Mouse (Mus musculus): ENCODE results near the gene Zkscan16. TPM values are rescaled to one million over a fixed set of nuclear protein-coding genes. Genes with fewer than 3 reads are reported as not detected.
A peak's percentile ranks its signal among the peaks of the same experiment; 100 is the strongest.

Zkscan16 gene
- polyA plus RNA-seq, 1 experiment from 2014 or later: 0.16 TPM

DNA sequence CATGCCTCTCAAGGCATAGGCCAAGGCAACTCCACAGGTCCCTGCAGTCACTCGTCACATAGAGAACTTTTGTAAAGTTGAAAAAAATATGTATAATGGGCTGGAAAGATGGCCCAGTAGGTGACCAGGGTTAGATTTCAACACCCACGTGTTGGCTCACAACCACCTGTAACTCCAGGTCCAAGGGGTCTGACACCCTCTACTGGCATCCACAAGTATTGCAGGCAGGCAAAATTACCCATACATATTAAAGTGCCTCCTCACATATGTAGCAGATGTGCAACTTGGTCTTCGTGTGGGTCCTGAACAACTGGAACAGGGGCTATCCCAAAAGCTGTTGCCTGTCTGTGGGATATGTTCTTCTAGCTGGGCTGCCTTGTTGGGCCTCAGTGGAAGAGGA, 15.8 kb upstream of the Zkscan16 start:
- no peaks in the 10 kb centered on the region for H3K9me3 ChIP-seq (ENCODE audit: control insufficient read depth, low read length)
- no peak overlapping the region for H3K4me3 ChIP-seq (ENCODE audit: control insufficient read depth in 1 of 2, insufficient read depth in 1 of 2, low read depth in 1 of 2, low read length in 2 of 2)
- no peak overlapping the region for H3K9ac ChIP-seq (ENCODE audit: low read length)
- H3K27ac ChIP-seq (replicated peaks in 1 of 2; ENCODE audit: control insufficient read depth in 1 of 2, insufficient read depth in 1 of 2, low read depth in 2 of 2, low read length in 2 of 2): no peak overlapping the region
- no peaks in the 10 kb centered on the region for H3K27me3 ChIP-seq (ENCODE audit: control insufficient read depth, insufficient read depth, low read length)
- WGBS: 58% methylated on average over 3 of the region's 3 CpGs
- no peak overlapping the region for H3K4me2 ChIP-seq (ENCODE audit: low read length)
- no peaks in the 10 kb centered on the region for H3K36me3 ChIP-seq (ENCODE audit: control insufficient read depth, insufficient read depth, low read length)
- no peak for ATAC-seq (ENCODE audit: insufficient number of reproducible peaks, insufficient read depth, low FRiP score, low read depth)
- no peaks in the 10 kb centered on the region for H3K4me1 ChIP-seq (ENCODE audit: control insufficient read depth in 2 of 2, insufficient read depth in 2 of 2, low read length in 2 of 2)

DNA sequence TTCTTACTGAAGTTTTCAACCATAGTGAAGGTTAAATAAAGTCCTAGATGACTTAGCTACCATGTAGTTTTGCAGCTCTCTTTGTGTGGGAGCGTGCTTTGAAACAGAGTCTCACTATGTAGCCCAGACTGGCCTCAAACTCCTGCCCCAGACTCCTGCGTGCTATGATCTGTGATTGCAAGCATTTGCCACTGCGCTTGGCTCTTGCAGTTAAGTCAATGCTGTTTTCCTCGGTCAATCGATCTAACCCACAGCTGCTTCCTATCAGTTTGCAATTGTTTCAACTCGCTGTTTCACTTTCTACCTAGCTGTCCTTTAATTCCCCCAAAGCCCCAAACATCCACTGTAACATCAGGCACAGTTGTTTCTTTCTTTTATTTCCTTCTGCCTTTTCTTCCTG, 10.9 kb upstream of the Zkscan16 start:
- Histone ChIP-seq H3K9me3 (ENCODE audit: control insufficient read depth, low read length) (no peaks in the 10 kb centered on the region), H3K4me3 (ENCODE audit: control insufficient read depth in 1 of 2, insufficient read depth in 1 of 2, low read depth in 1 of 2, low read length in 2 of 2) (no peak overlapping the region), H3K36me3 (ENCODE audit: control insufficient read depth, insufficient read depth, low read length) (no peaks in the 10 kb centered on the region), H3K9ac (ENCODE audit: low read length) (no peak overlapping the region), H3K27me3 (ENCODE audit: control insufficient read depth, insufficient read depth, low read length) (no peaks in the 10 kb centered on the region), H3K27ac (replicated peaks in 1 of 2; ENCODE audit: control insufficient read depth in 1 of 2, insufficient read depth in 1 of 2, low read depth in 2 of 2, low read length in 2 of 2) (no peak overlapping the region), H3K4me2 (ENCODE audit: low read length) (no peak overlapping the region), H3K4me1 (ENCODE audit: control insufficient read depth in 2 of 2, insufficient read depth in 2 of 2, low read length in 2 of 2) (peaks cover 5 to 6% of the 10 kb centered on the region in 2 experiments; a peak in 3 of 4 replicates)
- WGBS: 85% methylated on average over 6 of the region's 6 CpGs
- ATAC-seq (ENCODE audit: insufficient number of reproducible peaks, insufficient read depth, low FRiP score, low read depth): no peak

DNA sequence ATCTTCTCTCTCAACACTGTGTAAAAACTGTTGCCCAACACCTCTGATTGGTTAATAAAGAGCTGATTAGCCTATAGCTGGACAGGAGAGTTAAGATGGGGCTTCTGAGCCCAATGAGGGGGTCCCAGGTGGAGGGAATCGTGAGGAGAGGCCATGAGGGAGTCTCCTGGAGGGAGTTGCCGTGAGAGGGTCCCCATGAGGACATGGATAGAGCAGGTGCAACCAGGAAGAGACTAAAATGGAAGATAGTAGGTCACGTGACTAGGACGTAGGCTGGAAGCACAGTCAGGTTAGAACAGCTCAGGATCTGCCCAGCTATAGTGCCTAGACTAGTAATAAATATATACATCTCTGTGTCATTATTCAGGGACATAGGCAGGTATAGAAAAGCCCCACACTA, 9.1 kb upstream of the Zkscan16 start:
- Histone ChIP-seq H3K36me3 (ENCODE audit: control insufficient read depth, insufficient read depth, low read length) (no peaks in the 10 kb centered on the region), H3K27me3 (ENCODE audit: control insufficient read depth, insufficient read depth, low read length) (no peaks in the 10 kb centered on the region), H3K4me1 (ENCODE audit: control insufficient read depth in 2 of 2, insufficient read depth in 2 of 2, low read length in 2 of 2) (peaks cover 5 to 6% of the 10 kb centered on the region in 2 experiments; a peak in 3 of 4 replicates), H3K4me2 (ENCODE audit: low read length) (no peak overlapping the region), H3K4me3 (ENCODE audit: control insufficient read depth in 1 of 2, insufficient read depth in 1 of 2, low read depth in 1 of 2, low read length in 2 of 2) (no peak overlapping the region), H3K9me3 (ENCODE audit: control insufficient read depth, low read length) (no peaks in the 10 kb centered on the region), H3K9ac (ENCODE audit: low read length) (no peak overlapping the region), H3K27ac (replicated peaks in 1 of 2; ENCODE audit: control insufficient read depth in 1 of 2, insufficient read depth in 1 of 2, low read depth in 2 of 2, low read length in 2 of 2) (no peak overlapping the region)
- ATAC-seq (ENCODE audit: insufficient number of reproducible peaks, insufficient read depth, low FRiP score, low read depth): no peak
- 79% methylated on average over 4 of the region's 4 CpGs for WGBS

DNA sequence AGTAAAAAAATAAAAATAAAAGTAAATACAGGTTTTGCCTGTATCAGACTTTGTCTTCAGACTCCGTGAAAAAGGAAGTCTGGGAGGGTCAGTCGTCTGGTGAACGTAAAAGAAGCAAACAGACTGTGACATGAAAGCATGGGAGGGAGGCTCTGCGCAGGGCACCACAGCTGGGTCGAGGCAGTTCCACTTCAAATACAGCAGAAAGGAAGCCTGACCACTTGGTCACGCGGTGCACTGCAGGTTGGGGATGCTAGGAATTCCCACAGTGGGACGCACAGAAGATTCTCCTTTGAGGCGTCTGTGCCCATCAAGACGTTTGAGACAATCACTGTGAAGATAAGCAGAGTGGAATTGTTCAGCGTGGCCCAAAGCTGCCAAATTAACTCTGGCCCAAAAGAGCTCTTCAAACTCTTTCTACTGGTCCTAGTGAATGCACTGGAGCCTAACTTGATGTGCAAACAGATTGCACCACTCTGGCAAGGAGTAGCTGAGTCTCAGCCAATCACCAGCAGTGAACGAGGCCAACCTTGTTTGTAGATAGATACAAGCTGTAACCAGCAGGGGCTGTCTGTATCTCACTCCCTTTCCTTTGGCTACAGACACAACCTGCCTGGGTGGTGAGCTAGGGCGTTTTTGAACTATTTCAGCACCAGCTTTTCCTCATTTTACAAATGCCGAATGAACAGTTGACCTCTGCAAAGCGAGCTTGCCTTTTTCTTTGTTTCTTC, 8.5 kb upstream of the Zkscan16 start:
- Histone ChIP-seq H3K9ac (ENCODE audit: low read length) (no peak overlapping the region), H3K27ac (replicated peaks in 1 of 2; ENCODE audit: control insufficient read depth in 1 of 2, insufficient read depth in 1 of 2, low read depth in 2 of 2, low read length in 2 of 2) (no peak overlapping the region), H3K27me3 (ENCODE audit: control insufficient read depth, insufficient read depth, low read length) (no peaks in the 10 kb centered on the region), H3K4me3 (ENCODE audit: control insufficient read depth in 1 of 2, insufficient read depth in 1 of 2, low read depth in 1 of 2, low read length in 2 of 2) (no peak overlapping the region), H3K4me1 (ENCODE audit: control insufficient read depth in 2 of 2, insufficient read depth in 2 of 2, low read length in 2 of 2) (peaks cover 5 to 6% of the 10 kb centered on the region in 2 experiments; a peak in 3 of 4 replicates), H3K36me3 (ENCODE audit: control insufficient read depth, insufficient read depth, low read length) (no peaks in the 10 kb centered on the region), H3K4me2 (ENCODE audit: low read length) (peak overlapping the region; percentile 16; the same call in 1 of the 2 replicates), H3K9me3 (ENCODE audit: control insufficient read depth, low read length) (no peaks in the 10 kb centered on the region)
- ATAC-seq (ENCODE audit: insufficient number of reproducible peaks, insufficient read depth, low FRiP score, low read depth): no peak
- WGBS: 26% methylated on average over 15 of the region's 15 CpGs

DNA sequence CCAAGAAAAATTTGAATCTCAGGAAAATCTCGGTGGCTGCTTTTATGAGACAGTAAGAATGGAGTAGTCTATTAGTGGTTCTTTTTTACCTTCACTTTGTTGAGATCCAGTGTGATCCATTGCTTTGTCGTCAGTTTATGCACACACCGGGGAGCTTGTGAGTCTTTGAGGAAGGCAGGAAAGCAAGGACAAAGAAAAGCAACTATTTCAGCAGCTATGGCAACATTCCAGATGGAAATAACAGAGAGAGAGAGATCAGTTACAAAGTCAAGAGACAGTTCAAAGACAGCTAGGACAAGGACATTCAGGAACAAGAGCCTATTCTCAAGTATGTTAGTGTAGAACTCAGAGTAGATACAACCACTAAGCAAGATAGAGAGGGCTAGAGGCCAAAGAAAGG, 7.6 kb upstream of the Zkscan16 start:
- H3K4me2 ChIP-seq (ENCODE audit: low read length): no peak overlapping the region
- H3K27ac ChIP-seq (replicated peaks in 1 of 2; ENCODE audit: control insufficient read depth in 1 of 2, insufficient read depth in 1 of 2, low read depth in 2 of 2, low read length in 2 of 2): no peak overlapping the region
- H3K4me3 ChIP-seq (ENCODE audit: control insufficient read depth in 1 of 2, insufficient read depth in 1 of 2, low read depth in 1 of 2, low read length in 2 of 2): no peak overlapping the region
- ATAC-seq (ENCODE audit: insufficient number of reproducible peaks, insufficient read depth, low FRiP score, low read depth): no peak
- H3K27me3 ChIP-seq (ENCODE audit: control insufficient read depth, insufficient read depth, low read length): no peaks in the 10 kb centered on the region
- H3K9me3 ChIP-seq (ENCODE audit: control insufficient read depth, low read length): no peaks in the 10 kb centered on the region
- 66% methylated on average over 3 of the region's 3 CpGs for WGBS
- no peaks in the 10 kb centered on the region for H3K36me3 ChIP-seq (ENCODE audit: control insufficient read depth, insufficient read depth, low read length)
- no peak overlapping the region for H3K9ac ChIP-seq (ENCODE audit: low read length)
- peaks cover 5 to 6% of the 10 kb centered on the region in 2 experiments; a peak in 3 of 4 replicates for H3K4me1 ChIP-seq (ENCODE audit: control insufficient read depth in 2 of 2, insufficient read depth in 2 of 2, low read length in 2 of 2)

DNA sequence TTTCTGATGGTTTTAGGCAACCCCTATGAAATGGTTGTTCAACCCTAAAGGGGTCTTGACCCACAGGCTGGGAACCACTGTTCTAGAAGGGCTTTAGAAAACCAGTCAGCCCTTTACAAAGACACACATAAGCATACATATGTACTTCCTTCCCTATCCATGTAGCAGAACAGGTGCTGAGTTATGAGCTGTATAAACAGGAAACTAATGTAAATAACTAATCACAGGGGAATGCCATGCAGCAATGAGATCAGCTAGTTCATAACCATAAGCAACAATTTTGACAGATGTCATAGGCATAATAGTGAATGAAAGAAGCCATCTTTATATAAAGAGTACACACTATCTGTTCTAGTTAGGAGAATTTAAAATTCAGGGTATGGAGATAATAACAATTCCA, 1.8 kb upstream of the Zkscan16 start:
- H3K27ac ChIP-seq (replicated peaks in 1 of 2; ENCODE audit: control insufficient read depth in 1 of 2, insufficient read depth in 1 of 2, low read depth in 2 of 2, low read length in 2 of 2): no peak overlapping the region
- H3K27me3 ChIP-seq (ENCODE audit: control insufficient read depth, insufficient read depth, low read length): peaks cover 11% of the 10 kb centered on the region; the same call in 1 of the 2 replicates
- no peaks in the 10 kb centered on the region for H3K36me3 ChIP-seq (ENCODE audit: control insufficient read depth, insufficient read depth, low read length)
- no peak overlapping the region for H3K4me2 ChIP-seq (ENCODE audit: low read length)
- no peak overlapping the region for H3K4me3 ChIP-seq (ENCODE audit: control insufficient read depth in 1 of 2, insufficient read depth in 1 of 2, low read depth in 1 of 2, low read length in 2 of 2)
- H3K9me3 ChIP-seq (ENCODE audit: control insufficient read depth, low read length): no peaks in the 10 kb centered on the region
- no peak for ATAC-seq (ENCODE audit: insufficient number of reproducible peaks, insufficient read depth, low FRiP score, low read depth)
- peaks cover 0 to 3% of the 10 kb centered on the region in 2 experiments; a peak in 1 of 4 replicates for H3K4me1 ChIP-seq (ENCODE audit: control insufficient read depth in 2 of 2, insufficient read depth in 2 of 2, low read length in 2 of 2)
- H3K9ac ChIP-seq (ENCODE audit: low read length): no peak overlapping the region

DNA sequence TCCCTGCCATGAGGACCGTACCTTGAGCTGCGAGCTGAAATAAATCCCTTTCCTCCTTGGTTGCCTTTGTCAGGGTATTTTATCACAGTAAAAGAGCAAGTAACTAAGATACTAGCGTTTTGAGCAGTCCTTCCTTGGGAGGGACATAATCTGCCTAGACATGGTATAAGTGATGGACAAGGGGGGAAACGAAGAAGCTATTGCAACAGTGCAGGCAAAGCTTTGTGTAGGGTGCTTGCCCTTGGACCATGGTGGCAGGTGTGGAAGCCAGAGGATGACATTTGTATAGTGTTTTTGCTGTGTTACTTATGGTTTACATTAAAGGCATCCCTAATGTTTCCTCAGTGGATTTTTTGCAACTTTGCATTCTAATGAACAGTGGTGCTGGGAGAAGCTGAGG, 486 bp upstream of the Zkscan16 start:
- Histone ChIP-seq H3K9ac (ENCODE audit: low read length) (peak overlapping the region; percentile 61), H3K27ac (replicated peaks in 1 of 2; ENCODE audit: control insufficient read depth in 1 of 2, insufficient read depth in 1 of 2, low read depth in 2 of 2, low read length in 2 of 2) (no peak overlapping the region), H3K4me3 (ENCODE audit: control insufficient read depth in 1 of 2, insufficient read depth in 1 of 2, low read depth in 1 of 2, low read length in 2 of 2) (peak overlapping the region; percentile 56 to 58; a peak in 3 of 4 replicates), H3K4me1 (ENCODE audit: control insufficient read depth in 2 of 2, insufficient read depth in 2 of 2, low read length in 2 of 2) (peaks cover 0 to 3% of the 10 kb centered on the region in 2 experiments; a peak in 1 of 4 replicates), H3K36me3 (ENCODE audit: control insufficient read depth, insufficient read depth, low read length) (no peaks in the 10 kb centered on the region), H3K27me3 (ENCODE audit: control insufficient read depth, insufficient read depth, low read length) (peaks cover 11% of the 10 kb centered on the region; the same call in 1 of the 2 replicates), H3K9me3 (ENCODE audit: control insufficient read depth, low read length) (no peaks in the 10 kb centered on the region), H3K4me2 (ENCODE audit: low read length) (peak overlapping the region; percentile 89)
- ATAC-seq (ENCODE audit: insufficient number of reproducible peaks, insufficient read depth, low FRiP score, low read depth): no peak
- WGBS: 75% methylated on average over 4 of the region's 4 CpGs

DNA sequence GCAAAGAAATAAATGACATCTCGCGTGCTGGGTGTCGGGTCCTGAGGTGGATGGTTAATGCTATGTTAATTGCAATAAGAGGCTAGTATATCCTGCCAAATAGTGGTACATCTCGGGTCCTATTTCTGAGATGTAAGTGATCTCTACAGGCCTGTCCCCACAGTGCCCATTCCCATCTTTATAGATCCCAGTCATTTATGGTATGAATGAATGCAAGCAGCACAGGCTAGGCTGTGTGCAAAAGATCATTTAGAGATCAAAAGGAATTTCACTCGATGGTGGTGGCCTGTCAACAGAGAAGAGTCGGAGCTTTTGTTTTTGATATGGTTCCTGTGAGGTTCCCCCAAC, 752 bp downstream of the Zkscan16 start:
- no peak overlapping the region; the same call in 1 of the 2 replicates for H3K9ac ChIP-seq (ENCODE audit: low read length)

More for the DNA sequence above, 752 bp downstream of the Zkscan16 start:
- no peak overlapping the region for H3K27ac ChIP-seq (replicated peaks in 1 of 2; ENCODE audit: control insufficient read depth in 1 of 2, insufficient read depth in 1 of 2, low read depth in 2 of 2, low read length in 2 of 2)
- H3K4me3 ChIP-seq (ENCODE audit: control insufficient read depth in 1 of 2, insufficient read depth in 1 of 2, low read depth in 1 of 2, low read length in 2 of 2): peak overlapping the region; percentile 56 to 58; a peak in 3 of 4 replicates
- H3K36me3 ChIP-seq (ENCODE audit: control insufficient read depth, insufficient read depth, low read length): no peaks in the 10 kb centered on the region
- no peaks in the 10 kb centered on the region for H3K9me3 ChIP-seq (ENCODE audit: control insufficient read depth, low read length)
- peaks cover 0 to 3% of the 10 kb centered on the region in 2 experiments; a peak in 1 of 4 replicates for H3K4me1 ChIP-seq (ENCODE audit: control insufficient read depth in 2 of 2, insufficient read depth in 2 of 2, low read length in 2 of 2)
- ATAC-seq (ENCODE audit: insufficient number of reproducible peaks, insufficient read depth, low FRiP score, low read depth): no peak
- H3K27me3 ChIP-seq (ENCODE audit: control insufficient read depth, insufficient read depth, low read length): peaks cover 11% of the 10 kb centered on the region; the same call in 1 of the 2 replicates
- WGBS: 28% methylated on average over 6 of the region's 6 CpGs
- H3K4me2 ChIP-seq (ENCODE audit: low read length): peak overlapping the region; percentile 89
